Mouse (Mus musculus): ENCODE measurements at regions not wholly inside any gene's neighbourhood (a gene's known extent, or its start where the extent isn't known, plus 50 kb on each side); places are given as distances from the start of the nearest gene placed in this dataset.

- DNase-seq (ENCODE audit: low read depth, low spot score), result no peak
Observed at GRCm38 (mm10) chr16:74598361-74598760, 186.7 kb upstream of the Robo2 start.

DNA sequence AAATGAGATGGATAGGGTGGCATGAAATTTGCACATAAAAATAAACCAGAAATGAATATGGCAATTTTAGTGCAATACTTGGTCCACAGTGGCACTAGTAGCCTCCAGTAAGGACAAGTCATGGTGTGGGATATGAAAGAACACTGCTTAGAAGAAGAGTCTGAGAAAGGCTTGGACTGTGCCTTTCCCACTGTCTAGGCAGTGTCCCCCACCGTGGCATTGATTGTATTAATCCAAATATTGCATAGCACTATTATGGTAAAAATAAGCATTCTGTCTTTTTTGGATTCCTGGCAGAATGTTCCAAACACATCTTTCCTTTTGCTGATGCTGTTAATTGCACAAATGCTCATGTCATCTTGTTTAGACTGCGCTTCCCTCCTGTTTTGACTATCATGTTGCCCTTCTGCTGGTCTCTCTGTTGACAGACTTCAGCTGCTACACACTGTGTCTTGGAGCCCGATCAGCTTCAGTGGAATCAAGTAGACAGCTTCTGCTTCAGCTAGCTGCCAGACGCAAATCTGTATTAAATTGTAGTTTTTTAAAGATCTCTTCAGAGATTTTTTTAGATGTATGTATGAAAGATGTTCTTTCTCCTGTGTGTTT is 186.2 kb upstream of the Robo2 start:
- DNase-seq (ENCODE audit: low read depth, low spot score), result peak; percentile 74

DNA sequence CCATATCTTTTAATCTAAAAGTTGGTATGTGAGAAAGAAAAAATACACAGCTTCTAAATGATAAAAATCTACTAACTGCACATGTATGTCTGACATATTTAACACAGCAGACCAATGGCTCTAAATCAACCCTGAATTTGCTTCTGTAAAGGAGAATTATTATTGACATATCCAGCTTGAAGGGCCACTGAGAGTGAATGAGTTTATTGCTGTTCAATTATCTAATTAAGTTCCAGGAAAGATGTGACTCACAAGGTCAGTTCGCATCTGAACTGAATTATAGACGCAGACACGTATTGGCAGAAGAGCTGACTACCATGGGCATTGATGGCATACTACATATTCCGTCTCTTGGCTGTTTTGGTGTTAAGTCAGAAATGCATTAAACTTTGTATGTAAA is 180.3 kb upstream of the Robo2 start:
- no peak for DNase-seq (ENCODE audit: low read depth, low spot score)

DNA sequence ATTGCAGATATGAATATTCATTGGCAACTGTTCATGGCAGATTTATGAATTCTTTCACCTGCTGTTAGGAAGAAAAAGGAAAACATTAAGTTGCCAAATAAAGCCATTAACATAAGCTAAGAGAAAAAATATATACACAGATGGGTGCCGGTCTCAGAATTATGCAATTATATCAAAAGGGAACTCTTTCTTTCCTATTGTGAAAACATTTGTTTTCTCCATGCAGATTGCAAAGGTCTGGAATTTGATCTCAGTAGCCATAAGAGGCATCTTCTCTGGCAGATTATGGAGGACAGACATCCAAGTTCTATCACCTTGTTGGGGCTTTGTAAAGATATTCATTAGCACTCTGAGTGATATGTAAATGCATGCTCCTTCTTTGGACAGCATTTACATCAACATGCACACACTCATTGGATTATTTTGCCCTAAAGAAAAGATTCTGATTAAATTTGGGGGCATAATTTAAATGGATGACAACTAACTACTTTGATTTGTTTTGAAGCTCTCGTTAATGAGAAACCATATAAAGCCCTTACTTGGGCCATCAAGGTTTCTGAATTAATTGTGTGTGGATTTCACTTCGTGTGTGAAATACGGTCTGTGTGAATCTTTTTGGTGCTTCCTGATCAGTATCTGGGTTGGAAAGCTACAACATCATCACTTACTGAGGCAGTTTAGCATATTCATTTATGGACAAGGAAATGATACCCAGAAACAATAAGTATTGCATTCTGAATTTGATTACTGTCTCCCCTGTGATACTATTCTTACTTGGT is 171.2 kb upstream of the Robo2 start:
- DNase-seq (ENCODE audit: low read depth, low spot score), result peak; percentile 41

DNA sequence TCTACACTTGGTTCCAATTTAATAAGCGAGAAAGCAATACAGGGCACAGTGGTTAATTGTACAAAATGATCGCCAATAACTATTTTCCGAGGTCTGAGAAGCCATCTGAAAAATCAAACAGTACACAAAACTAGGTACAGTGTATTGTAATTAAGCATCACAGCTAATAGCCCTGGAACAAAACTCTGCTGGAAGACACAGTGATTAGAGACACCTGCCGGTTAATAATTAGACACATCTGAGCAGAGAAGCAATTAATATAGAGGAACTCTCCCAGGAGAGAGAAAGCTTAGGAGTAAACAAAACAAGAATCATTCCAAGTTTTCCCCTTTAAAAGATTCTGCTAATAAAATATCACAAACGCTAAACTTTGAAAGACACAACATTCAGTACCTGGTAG is 136.7 kb upstream of the Robo2 start:
- no peak for DNase-seq (ENCODE audit: low read depth, low spot score)

DNA sequence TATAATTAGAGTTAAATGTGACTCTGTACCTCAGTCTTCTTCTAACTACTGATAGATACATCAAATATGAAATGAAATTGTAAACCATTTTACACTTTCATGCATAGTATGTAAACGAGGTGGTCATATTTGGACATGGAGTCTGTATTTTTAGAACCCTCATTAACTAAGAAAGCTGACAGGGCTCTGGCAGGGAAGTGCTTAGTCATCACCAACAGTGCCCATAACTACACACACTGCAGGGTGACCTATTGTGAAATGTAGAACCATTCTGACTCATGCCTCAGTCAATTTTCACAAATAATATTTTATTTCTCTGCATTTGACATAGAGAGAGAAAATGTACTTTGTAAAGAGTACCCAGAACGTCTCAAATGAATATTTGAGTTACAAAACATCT is 118.9 kb upstream of the Robo2 start:
- peak; percentile 24 for DNase-seq (ENCODE audit: low read depth, low spot score)

- DNase-seq (ENCODE audit: low read depth, low spot score), result no peak
Observed at GRCm38 (mm10) chr16:74528245-74528644, 116.6 kb upstream of the Robo2 start.

DNA sequence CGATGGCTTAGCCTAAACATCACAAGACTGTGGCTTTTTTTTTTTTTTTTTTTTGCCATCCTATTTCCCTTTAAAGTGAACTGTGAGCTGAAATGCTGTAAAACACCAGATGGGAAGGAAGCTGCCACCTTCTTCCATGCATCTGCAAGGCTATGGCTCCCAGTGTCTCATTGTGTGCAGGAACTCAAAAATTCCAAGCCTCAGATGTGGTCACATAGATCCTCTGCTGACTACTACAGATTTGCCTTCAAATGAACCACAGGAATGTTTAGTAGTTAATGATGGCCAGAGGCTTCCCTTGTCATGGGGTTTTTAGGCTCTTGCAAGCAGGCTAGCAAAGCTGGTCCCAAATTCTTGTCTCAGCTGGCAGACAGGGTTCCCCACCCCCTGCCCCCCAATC is 114.9 kb upstream of the Robo2 start:
- peak; percentile 55 for DNase-seq (ENCODE audit: low read depth, low spot score)

DNA sequence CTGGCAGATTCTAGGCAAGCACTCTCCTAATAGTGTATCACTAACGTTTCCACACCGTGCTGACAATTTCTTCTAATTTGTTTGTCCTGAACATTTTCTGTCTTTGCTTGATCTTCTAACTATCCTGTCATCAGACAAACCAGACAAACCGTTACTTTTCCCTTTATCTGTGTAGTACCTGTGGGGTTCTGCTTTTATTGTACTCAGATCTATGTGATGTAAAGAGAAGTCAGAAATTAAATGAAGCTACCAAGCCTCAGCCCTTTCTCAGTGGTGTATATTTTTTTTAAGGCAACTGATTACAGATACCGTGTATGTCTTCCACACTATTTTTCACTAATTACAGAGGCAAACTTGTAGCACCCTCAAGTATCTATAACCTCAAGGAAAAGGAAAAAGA is 108.9 kb upstream of the Robo2 start:
- no peak for DNase-seq (ENCODE audit: low read depth, low spot score)

GRCm38 (mm10) chr16:74517888-74518287 is 106.3 kb upstream of the Robo2 start:
- no peak for DNase-seq (ENCODE audit: low read depth, low spot score)

DNA sequence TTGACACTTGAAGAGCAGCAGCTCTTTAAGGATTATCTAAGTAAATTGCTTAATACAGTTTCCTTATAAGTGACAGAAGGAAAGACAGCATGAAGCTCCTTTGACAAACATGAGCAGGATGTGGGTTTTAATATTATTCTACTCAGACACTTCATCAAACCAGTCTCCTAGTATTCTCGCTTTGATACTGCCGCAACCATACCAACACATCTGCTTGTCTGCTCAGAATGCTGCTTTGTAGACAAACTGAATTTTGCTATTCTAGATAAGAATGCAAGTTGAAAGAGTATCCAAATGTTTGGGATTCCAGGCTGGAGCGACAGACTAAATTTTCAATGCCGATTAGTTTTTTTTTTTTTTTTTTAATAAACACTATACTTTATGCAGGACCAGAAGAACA is 105.7 kb upstream of the Robo2 start:
- no peak for DNase-seq (ENCODE audit: low read depth, low spot score)

GRCm38 (mm10) chr16:74514481-74514880 is 102.9 kb upstream of the Robo2 start:
- DNase-seq (ENCODE audit: low read depth, low spot score), result no peak

DNA sequence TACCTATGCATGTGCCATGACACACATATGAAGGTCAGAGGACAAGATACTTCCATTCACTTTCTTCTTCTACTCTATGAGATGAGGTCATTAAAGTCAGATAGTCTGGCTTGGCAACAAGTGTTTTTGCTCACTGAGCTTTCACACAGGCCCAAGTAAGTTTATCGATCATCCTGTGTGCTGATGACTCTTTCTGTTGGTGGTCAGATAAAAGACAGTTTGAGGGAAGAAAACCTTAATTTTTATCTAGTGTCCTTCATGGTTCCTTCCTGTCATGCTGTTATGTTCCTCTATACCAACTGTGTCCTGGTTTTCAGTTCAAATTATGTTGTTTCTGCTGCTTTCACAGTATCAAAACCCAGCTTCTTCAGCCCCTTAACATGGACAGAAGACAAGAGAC is 98.8 kb upstream of the Robo2 start:
- no peak for DNase-seq (ENCODE audit: low read depth, low spot score)

DNA sequence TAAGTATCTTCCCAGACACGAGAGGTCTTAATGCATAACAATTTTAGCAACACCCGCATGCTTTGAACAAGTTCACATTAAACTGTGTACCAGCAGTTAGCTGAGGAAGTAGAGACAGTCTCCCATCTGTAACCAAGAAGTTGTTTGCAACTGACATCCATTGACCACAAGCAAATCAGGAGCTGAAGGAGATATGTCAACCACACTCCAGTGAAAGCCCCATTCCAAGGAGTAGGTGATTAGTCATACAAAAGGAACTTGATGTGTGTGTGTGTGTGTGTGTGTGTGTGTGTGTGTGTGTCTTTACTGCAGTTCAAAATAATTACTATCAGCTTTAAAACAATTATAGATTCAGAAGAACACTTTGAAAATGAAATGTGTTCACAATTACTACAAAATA is 97.9 kb upstream of the Robo2 start:
- DNase-seq (ENCODE audit: low read depth, low spot score), result no peak

DNA sequence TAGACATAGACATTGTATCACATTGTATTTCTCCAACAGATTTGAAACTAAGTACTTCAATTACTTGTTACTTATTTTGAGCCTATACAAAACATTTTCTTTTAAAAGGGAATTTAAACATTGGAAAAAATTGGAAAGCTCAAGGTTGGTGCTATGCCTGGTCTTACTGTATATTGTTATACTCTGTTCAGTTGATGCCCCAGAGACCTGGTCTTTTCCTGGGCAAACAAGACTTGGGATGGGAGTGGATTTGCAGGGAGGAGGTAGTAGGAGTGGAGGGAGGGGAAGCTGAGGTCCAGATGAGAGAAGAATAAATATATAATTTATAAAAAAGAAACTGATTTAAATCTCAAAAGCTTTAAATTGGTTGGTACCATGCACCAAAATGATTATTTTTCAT is 95.1 kb upstream of the Robo2 start:
- no peak for DNase-seq (ENCODE audit: low read depth, low spot score)

DNA sequence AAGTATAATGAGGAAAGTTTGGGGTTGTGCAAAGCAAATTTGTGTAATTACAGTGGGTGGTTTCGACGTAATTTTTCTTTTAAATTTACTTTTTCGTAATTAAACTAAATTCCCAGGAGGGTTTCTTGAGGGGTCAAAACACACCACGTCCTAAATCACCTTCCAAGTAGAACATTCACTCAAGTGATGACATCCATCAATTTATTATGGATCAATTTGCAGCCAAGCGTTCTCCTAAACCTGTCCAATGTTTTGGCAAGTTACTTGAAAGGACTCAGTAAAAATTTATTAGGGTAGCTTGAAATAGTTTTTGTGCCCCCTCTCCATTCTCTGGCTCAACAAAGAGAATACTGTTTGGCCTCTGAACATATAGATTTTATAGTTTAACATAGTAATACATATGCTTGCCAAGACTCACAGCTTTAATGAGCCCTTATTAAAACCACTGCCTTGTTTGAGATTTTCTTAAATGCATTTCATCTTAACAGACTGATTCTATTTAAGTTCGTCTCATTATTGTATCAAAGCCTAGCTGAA is 94.6 kb upstream of the Robo2 start:
- no peak for DNase-seq (ENCODE audit: low read depth, low spot score)

DNA sequence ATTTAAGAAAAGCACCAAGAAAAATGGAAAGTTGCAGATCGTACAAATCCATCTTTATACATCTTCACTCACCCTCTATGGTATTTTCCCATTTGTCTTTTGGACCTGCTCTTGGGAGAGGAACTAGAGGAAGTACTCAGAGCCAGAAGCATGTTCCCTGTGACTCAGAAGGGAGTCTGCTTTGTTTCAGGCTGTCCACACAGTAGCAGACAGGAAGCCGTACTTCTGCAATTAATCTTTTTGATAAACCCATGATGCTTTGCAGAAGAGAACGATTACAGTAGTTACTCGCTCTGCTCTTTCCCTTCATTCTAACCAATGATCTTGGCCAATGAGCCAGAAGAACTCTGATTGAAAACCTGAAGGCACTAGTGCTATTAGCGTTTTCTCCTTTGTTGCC is 92.8 kb upstream of the Robo2 start:
- DNase-seq (ENCODE audit: low read depth, low spot score), result no peak

DNA sequence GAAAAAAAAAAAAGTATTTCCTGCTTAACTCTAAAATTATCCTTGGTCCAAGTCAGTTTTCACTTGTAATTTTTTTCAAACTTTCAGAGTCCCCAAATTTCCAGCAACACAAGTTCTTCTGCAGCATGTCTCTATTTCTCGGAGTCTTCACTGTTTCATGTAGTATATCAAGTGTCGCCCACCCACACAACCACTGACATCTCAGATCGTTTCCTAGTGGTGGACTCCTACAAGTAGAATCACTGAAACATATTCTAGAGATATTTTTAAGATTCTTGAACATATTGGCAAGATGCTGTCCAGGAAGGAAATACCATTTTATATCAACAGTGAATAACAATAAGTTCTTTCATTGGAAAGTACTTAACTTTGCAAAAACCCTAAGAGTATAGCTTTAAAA is 89.1 kb upstream of the Robo2 start:
- peak; percentile 42 for DNase-seq (ENCODE audit: low read depth, low spot score)

DNA sequence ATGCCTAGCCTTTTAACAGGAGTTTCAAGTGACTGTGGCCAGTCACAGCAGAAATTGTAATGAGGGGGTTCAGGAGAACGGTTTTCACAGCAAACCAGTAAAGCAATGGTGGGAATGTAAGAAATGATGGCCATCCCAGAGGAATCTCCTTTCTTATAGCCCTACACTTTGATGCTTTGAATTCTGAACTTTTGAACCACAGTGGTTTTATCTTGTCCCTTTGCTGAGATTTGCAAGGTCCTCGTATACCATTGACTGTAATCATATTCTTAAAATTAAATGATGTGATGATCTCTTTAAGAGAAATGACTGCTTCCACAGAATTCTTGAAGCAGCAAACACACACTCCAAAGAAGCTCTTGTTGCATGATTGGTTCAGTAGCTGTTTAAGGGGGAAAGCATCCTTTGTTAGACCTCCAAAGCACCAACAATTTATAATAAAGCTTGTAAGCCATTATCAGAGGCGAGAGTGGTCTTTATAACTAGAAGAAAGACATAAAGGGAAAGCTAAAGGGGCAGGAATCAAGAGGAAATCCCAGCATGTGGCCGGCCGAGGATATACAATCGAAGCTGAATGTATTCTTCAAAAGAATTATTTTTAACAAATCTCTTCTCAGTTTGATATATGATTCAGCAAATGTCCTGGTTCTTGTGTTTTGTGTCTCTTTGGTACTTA is 56.3 kb upstream of the Robo2 start:
- no peak for DNase-seq (ENCODE audit: low read depth, low spot score)

DNA sequence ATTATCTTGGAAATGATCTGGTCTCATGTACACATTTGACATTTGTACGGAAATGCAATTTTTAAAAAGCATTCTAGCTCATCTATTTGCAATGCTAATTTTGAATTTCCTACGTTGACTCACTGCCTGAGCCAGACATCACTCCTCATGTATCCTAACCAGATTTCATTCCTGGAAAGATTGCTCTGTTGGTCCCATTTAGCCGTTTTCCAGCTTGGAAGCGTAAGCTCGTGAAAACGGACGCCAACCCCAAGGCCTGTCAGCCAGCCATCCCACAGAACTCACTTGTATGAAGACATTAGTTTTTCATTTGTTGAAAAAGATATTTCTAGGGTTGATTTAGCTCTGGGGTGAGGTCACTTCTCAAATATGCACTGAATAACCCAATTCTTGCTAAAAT is 55.5 kb upstream of the Robo2 start:
- DNase-seq (ENCODE audit: low read depth, low spot score), result peak; percentile 43

- DNase-seq (ENCODE audit: low read depth, low spot score), result no peak
Observed at GRCm38 (mm10) chr16:74464835-74465234, 53.2 kb upstream of the Robo2 start.

DNA sequence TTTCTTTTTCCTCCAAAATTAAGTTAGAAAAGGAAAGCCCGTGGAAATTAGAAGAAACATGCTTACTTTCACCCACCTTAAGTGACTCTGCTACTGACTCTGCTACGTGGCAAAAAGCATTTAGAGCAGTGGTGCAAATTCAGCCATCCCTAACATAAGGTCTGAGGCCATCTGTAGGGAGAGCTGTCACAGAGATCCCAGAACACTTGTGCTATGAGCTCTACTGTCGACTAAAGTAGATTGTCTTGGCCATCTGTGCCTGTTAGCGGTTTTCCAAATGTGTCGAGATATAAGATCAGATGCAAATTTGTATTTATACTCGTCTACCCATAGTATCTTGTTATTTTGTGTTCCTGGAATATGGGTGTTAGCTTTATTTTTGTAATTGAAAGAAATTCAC is 52.7 kb upstream of the Robo2 start:
- DNase-seq (ENCODE audit: low read depth, low spot score), result peak; percentile 55

GRCm38 (mm10) chr16:74462436-74462835 is 50.8 kb upstream of the Robo2 start:
- DNase-seq (ENCODE audit: low read depth, low spot score), result no peak

Measured in brain, adult 2 months (tissue).